Mouse (Mus musculus) heart, adult 18-20 months (tissue): ENCODE data around the gene Rinl. TPM values are rescaled to one million over a fixed set of nuclear protein-coding genes. Genes with fewer than 3 reads are reported as not detected.

Experiments used
- DNase-seq, 2 experiments: peaks; one replicate each; pipeline ENCODE4 v3.0.0; 2021 to 2022; ENCODE audit warnings: mixed read lengths in 1 of 2
- total RNA-seq, 2 experiments: library from RNA; stranded (reverse); gene quantifications; 2 replicates each; pipeline ENCODE4 v1.2.3; 2021

Rinl gene
- total RNA-seq, 2 experiments from 2014 or later: 1.5 to 3.4 TPM

- peak; percentile 60 to 78 for DNase-seq
Observed at GRCm38 (mm10) chr7:28809401-28810089, 20.8 kb downstream of the Rinl start.

GRCm38 (mm10) chr7:28810107-28811066 lies 21.6 kb downstream of the Rinl start:
- DNase-seq: peak; percentile 98 to 100

GRCm38 (mm10) chr7:28811228-28811627 lies 22.5 kb downstream of the Rinl start:
- peak; percentile 93 to 96 for DNase-seq

- peak in 1 of 2 experiments; percentile 46 for DNase-seq
Observed at GRCm38 (mm10) chr7:28811640-28812275, 23.0 kb downstream of the Rinl start.

- DNase-seq: peak; percentile 49 to 56
Observed at GRCm38 (mm10) chr7:28812436-28812835, 23.7 kb downstream of the Rinl start.

GRCm38 (mm10) chr7:28812949-28813348 lies 24.2 kb downstream of the Rinl start:
- peak in 1 of 2 experiments; percentile 40 for DNase-seq

GRCm38 (mm10) chr7:28814306-28815034 lies 25.7 kb downstream of the Rinl start:
- DNase-seq: no peak

GRCm38 (mm10) chr7:28815230-28815629 lies 26.5 kb downstream of the Rinl start:
- DNase-seq: no peak

GRCm38 (mm10) chr7:28816201-28816600 lies 27.4 kb downstream of the Rinl start:
- peak; percentile 44 to 50 for DNase-seq

GRCm38 (mm10) chr7:28816920-28817319 lies 28.2 kb downstream of the Rinl start:
- DNase-seq: no peak

- DNase-seq: no peak
Observed at GRCm38 (mm10) chr7:28817524-28817923, 28.8 kb downstream of the Rinl start.

- no peak for DNase-seq
Observed at GRCm38 (mm10) chr7:28817957-28818356, 29.2 kb downstream of the Rinl start.

GRCm38 (mm10) chr7:28818436-28818835 lies 29.7 kb downstream of the Rinl start:
- DNase-seq: no peak

- DNase-seq: no peak
Observed at GRCm38 (mm10) chr7:28818861-28819452, 30.2 kb downstream of the Rinl start.

GRCm38 (mm10) chr7:28819571-28819970 lies 30.8 kb downstream of the Rinl start:
- DNase-seq: no peak

- peak; percentile 65 to 76 for DNase-seq
Observed at GRCm38 (mm10) chr7:28820358-28821260, 31.8 kb downstream of the Rinl start.

GRCm38 (mm10) chr7:28821261-28821831 lies 32.6 kb downstream of the Rinl start:
- peak; percentile 81 to 87 for DNase-seq

- no peak for DNase-seq
Observed at GRCm38 (mm10) chr7:28822556-28822955, 33.8 kb downstream of the Rinl start.

- peak in 1 of 2 experiments; percentile 32 for DNase-seq
Observed at GRCm38 (mm10) chr7:28822993-28823903, 34.5 kb downstream of the Rinl start.
